Mouse (Mus musculus): ENCODE data around the gene Olfr993.

Olfr993 gene

GRCm38 (mm10) chr2:85414777-85415176 lies at the start of gene Olfr993:
Olfr993 (minus strand) TSS chr2:85414877.
- DNase-seq: no peak

GRCm38 (mm10) chr2:85443539-85443938 lies 28.9 kb upstream of the Olfr993 start, which contains the start of gene Olfr995:
Olfr995 (minus strand) TSS chr2:85443639.
- DNase-seq: no peak

GRCm38 (mm10) chr2:85442546-85442945 lies 27.9 kb upstream of the Olfr993 start:
- DNase-seq: no peak

- DNase-seq: no peak
Observed at GRCm38 (mm10) chr2:85436351-85436750, 21.7 kb upstream of the Olfr993 start, which contains the start of gene Olfr994. Olfr994 (minus strand) TSS chr2:85436451.

GRCm38 (mm10) chr2:85425893-85426292 lies 11.2 kb upstream of the Olfr993 start:
- DNase-seq: no peak

- no peak for DNase-seq
Observed at GRCm38 (mm10) chr2:85409369-85409768, 5.3 kb downstream of the Olfr993 start, which contains the start of gene Olfr992. Olfr992 (minus strand) TSS chr2:85409469.

Data from cerebellum, postnatal 36 days (tissue).